Mouse (Mus musculus) brain, embryonic 14.5 days (tissue): ENCODE measurements at regions not wholly inside any gene's neighbourhood (a gene's known extent, or its start where the extent isn't known, plus 50 kb on each side); places are given as distances from the start of the nearest gene placed in this dataset.

ENCODE experiments used
- CTCF ChIP-seq: fragments of 200-500 bp; IDR thresholded peaks from 2 replicates; pipeline ENCODE4 v1.5.1; 2012; ENCODE audit warnings: inconsistent platforms, mild to moderate bottlenecking, moderate library complexity, borderline replicate concordance; ENCODE audit not compliant: insufficient read depth, insufficient read length; ENCODE audit errors: extremely low read depth
- POLR2A ChIP-seq: fragments of 200-500 bp; IDR thresholded peaks from 2 replicates; pipeline ENCODE4 v1.6.1; 2012; ENCODE audit warnings: mild to moderate bottlenecking, inconsistent platforms, borderline replicate concordance; ENCODE audit not compliant: poor library complexity, insufficient read depth, insufficient read length, severe bottlenecking; ENCODE audit errors: extremely low read depth

DNA sequence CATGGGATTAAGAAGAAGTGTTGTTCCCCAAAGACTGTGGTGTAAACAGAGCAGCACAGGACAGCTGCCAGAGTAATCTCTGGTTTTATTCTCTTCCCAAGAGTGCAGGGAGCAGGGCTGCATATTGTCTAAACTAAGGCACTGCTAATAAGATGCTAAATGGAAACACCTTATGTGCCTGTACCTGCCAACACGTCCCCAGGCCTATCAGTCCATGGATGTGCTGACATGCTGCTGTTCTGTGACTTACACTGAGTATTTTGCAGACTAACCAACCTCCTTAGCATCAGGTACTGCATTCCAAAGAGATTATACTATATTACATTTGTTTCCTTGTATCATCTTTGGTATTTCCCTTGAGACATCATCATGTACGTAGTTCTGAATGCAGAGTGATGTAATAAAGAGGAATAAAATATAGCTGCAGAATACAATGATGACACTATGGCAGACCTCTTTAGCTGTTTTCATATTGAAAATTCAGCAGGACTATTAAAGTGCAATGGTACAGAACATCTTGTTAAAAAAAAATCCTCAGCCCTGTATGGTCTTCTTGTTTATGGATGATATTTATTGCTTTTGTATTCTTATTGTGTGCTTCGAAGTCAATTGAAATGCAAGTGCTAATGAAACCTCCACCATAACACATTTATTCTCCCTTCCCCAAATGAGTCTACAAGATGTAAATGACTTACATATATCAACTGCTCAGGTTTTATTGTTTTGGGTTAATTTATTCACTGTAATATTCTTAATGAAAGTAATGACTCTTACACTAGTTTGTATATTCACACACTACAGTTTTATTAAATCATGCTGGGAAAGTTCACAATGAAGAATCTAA is 602.1 kb downstream of the Nxph1 start:
- TF ChIP-seq CTCF (no peak), POLR2A (no peak)
